Mouse (Mus musculus) hematopoietic stem cell, adult 5-6 weeks (primary cell): Measurements from ENCODE around the gene Tbc1d25. TPM values are rescaled to one million over a fixed set of nuclear protein-coding genes. Genes with fewer than 3 reads are reported as not detected.

ENCODE experiments used
- ATAC-seq, 2 experiments: fragments of 125-278 bp in 1 of 2; replicated peaks in 1 of 2; 2 replicates each; pipeline ENCODE4 v1.8.0; 2016 to 2017; ENCODE audit warnings: inconsistent platforms in 2 of 2, mild to moderate bottlenecking in 2 of 2, moderate number of reproducible peaks in 2 of 2, low read depth in 1 of 2, moderate TSS enrichment in 1 of 2; ENCODE audit not compliant: low FRiP score in 2 of 2, poor library complexity in 2 of 2, severe bottlenecking in 2 of 2, insufficient read depth in 1 of 2, low TSS enrichment in 1 of 2
- total RNA-seq: library from RNA; stranded (forward); fragments of 172-1452, 232-1000 nt; gene quantifications from 2 replicates; pipeline ENCODE4 v1.2.3, GENCODE M21; 2017

Gene Tbc1d25
- total RNA-seq, result 7.8 and 8.2 TPM in 2 replicates

DNA sequence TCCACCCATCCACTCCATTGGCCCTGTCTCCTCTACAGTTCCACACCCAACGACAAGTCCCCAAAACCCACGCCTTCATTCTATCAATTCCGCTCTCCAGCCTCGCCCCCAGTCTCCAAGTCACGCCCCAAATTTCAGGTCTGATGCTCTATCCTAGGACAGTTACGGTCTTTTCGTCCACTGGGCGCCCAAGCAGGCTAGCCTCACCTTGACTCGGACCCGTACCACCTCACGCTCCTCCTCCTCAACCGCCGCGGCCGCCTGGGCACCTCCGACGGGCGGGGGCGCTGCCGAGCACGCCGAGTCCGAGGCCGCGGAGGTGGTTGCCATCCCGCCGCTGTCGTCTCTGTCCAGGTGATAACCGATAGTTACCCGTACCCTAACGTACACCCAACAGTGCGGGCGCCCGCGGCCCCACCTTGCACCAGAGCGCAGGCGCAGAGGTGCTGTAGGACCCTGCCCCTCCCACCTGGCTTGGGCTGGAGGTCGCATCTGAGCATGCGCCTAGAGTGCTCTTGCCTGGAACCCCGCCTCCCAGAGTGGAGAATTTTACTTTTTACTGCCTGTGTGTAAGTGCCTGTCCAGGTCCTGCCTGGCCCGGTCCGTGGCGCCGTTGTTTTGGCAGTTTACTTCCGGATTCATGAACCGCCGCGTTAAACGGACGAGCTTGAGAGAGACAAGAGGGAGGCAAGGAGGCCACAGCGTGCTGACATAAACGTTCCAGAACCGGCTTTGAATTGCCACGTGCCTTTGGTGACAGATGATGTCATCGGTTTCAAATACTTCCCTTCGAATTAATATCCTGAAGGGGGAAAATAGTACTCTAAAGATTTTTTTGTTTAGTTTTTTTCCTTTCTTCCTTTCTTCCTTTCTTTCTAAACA is at the start of gene Tbc1d25:
Gene Tbc1d25, minus strand, starts transcription at position 678 of the 882 bp plus-strand sequence.
- peak; percentile 83 to 93 for ATAC-seq

DNA sequence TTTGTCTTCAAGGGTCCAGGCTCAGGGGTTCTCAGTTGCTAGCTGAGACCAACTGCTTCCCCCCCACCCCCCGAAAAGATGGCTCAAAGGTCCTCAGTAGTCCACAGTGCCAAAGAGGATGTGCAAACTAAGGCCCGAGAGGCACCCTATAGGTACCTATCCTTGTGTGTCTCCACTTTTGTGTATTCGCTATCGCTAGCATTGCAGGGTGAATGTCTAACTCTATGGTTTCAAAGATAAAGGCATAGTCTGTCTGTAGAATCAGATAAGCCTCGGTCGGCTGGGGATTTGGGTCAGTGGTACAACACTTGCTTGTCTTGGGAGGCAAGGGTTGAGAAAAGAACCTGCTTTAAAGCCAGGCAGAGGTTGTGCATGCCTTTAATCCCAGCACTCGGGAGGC is 47.5 kb upstream of the Tbc1d25 start:
- no peak for ATAC-seq

DNA sequence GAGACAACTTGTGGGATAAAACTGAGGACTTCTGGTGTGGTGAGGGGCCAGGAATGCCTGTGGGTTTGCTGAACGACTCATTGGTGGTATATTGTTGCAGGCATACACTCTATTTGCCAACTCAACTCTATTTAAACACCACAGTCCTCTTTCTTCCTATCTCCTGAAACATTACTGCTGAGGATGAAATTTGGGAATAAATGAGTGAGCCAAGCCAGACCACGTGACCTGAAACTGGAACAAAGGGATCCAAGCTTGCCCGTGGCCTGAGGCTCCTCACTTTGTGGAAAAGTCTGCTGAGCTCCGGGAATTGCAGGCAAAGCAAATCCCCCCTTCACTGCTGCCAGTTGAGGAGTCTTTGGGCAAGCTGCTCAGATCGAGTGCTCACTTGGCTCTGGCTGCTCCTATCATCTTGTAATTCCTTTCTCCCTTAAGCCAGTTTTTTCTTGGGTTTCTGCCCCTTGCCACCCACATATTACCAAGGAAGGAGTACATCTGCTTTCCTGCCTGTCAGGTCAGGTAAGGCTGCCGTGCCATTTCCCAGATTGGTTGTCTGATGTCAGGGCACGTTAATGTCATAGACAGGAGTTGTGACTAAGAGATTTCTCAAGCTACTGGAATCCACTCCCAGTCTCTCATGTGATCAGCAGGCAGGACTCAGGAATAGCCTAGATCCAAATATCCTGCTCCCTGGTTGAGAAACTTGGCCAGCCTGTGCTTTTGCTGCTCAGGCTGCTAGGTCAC is 46.9 kb upstream of the Tbc1d25 start:
- no peak for ATAC-seq

DNA sequence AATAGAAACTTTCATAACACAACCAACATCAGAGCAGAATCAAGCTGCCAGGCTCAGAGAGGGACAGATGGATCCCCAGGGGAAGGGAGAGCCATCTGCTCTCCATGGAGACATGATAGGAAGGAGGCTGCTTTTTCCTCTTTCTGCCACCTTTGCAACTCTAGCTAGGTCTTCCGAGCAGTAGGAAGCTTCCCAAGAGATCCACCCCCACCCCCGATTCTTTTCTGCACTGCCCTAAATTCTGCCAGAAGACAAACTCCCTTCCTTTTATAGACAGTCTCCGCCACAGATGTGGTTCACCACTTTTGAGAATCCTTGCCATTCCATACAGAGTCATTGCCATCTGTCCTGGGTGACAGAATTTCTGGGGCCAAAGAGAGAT is 46.3 kb upstream of the Tbc1d25 start:
- ATAC-seq, result no peak

DNA sequence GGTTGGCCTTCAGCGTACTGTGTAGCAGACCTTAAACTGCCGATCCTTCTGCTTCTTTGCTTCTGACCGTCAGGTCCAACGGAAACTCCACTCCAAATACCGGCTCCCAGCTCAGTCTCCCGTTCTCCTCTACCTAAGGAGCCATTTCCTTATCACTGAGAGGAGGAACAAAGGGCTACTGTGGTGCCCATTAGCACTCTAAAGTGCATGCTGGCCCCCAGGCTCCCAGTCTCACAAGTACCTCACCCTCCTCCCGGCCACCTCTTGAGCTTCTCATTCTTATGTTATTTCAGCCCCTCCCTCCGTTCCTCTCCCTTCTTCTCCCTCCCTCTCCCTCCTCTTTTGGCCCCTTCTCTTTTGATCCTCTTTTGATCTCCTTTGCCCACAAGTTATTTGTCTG is 43.7 kb upstream of the Tbc1d25 start:
- no peak for ATAC-seq

DNA sequence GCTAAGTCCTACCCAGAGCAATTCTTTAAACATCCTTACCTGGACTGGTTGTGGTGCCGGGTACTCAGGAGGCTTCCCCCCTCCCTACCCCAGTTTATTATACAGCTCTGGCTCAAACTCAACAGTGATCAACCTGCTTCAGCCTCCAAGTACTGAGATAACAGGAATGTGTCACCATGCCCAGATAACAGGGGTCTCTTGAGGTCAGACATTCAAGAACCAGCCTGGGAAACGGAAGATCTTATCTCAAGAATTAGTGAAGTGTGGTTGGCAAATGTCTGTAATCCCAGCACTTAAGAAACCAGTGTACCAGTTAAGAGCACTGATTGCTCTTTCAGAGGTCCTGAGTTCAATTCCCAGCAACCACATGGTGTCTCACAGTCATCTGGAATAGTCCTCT is 42.1 kb upstream of the Tbc1d25 start:
- no peak for ATAC-seq

DNA sequence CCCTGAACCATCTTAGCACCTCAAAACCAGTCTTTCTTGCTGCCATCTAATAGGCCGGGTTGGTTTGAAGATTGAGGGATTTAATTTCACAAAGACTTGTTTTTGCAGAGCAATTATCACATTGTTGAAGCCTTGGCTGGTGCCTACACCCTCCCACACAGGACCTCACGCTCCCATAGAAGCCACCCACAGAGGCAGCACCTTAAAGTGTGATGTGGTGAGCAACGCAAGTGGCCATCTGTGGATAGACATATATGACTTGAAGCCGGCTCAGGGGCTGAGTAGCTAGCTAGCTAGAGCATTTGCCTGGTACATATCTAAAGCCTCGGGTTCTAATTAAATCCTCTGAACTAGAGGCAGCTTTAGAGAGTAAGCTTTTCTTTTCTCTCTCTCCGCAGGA is 41.4 kb upstream of the Tbc1d25 start:
- no peak for ATAC-seq

DNA sequence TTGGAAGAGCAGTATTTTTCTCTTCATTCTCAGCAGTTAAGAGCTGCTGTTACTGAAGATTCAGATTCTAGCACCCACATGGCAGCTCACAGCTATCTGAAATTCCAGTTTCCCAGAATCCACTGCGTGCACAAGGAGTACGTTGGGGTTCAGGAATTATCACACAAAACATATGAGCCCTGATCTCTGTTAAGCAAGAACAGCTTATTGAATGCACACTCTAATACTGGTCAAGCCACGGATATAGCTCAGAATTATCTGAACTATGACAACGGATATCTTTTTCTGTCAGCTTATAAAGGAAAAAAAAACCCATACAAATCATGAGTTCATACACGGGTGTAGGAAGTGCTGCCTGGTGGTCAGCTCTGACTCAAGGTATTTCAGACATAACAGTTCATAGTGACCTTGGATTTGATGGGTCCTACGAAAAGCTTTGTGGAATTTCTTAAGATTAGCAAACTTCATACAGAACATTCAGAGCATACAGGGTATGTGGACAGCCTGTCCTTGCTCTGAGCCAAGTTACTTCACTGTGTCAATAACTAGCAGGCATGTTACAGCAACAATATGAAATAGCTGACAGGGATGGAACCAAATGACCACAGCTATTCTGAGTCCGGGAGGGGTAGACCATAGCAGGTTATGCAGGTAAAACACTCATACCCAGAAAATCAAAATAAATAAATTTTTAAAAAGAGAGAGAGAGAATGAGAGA is 35.7 kb upstream of the Tbc1d25 start:
- ATAC-seq, result no peak

DNA sequence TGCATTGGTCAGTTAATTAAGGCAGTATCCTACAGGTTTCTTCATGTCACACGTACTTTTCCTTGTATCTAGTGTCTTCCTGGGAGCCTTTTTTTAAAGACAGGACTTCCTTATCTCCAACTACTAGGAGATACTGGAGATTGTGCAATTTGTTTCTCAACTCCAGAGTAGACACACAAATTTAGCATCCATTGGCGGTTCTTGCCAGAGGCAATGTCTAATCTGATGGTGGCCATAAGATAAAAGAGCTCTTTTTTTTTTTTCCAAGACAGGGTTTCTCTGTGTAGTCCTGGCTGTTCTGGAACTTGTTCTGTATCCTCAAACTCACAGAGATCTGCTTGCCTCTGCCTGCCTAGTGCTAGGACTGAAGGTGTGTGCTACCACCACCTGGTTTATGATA is 33.7 kb upstream of the Tbc1d25 start:
- no peak for ATAC-seq

DNA sequence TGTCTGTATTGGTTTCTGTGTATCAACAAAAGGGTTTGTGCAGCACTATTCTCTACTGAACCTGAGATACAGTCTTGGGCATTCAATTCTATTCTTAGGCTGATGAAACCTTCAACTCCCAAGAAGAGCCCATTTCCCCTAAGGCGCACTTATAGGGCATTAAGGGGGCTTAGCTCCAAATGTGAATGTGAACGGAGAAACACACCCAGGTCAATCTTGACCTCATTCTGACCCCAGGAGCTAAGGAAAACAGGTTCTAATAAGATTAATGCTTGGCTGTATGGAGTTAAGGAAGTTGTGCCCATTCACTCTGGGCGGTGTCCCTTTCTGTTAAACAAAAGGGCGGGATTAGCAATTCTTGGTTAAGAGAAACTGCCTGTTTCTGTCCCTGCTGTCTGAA is 31.2 kb upstream of the Tbc1d25 start:
- ATAC-seq, result no peak

DNA sequence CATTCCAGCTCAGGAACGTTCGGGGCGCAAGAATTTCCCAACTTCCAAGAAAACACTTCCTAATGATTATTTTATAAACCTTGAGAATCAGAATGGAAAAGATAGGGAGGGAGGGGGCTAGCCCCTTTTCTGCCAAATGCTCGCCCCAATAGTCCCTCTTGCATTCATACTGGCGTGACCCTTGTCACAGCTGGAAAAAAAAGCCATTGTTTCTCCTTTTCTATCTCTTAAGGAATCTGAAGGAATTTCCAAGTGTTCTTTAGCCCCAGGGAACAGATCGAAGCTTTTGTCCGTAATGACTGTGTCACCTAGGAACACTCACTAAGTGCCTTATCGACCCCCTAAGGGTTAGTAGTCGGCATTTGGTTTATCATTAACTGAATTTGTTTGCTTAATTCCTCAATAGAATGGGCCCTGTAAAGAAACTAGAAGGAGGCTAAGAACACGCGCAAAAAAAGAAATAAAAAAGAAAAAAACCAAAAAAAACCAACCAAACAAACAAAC is 30.8 kb upstream of the Tbc1d25 start:
- no peak for ATAC-seq

DNA sequence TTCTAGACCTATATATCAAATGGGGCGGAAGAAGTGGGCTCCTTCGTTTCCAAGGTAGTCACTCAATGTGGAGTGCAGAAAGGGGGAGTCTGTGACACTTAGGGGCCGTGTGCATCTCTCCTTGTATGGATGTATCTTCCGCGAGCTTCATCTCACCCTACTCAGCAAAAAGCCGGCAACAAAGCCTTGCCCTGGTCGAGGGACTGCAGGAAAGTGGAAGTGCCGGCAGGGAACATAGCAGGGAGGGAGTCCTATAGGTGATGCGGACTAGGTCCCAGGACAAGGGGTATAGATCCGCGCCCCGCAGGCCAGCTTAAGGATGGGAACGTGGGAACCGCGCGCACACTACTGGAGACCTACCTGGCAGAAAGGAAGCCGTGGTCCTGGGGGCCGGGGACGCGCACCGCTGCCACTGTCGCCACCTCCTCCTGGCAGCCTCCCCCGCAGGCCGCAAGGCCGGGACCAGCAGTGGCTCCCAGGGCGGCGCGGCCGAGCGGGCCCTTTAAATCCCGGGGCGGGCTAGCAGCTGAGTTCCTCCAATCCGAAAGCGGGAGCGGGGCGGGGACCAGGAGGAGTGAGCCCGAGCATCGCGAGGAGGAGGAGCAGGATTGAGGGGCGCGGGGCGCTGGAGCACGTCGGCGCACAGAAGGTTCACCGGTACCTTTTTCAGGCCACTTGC is 30.2 kb upstream of the Tbc1d25 start, which contains the start of gene Porcn:
Gene Porcn, minus strand, starts transcription at position 511 of the 679 bp plus-strand sequence.
- ATAC-seq, result peak; percentile 75 to 84; a peak in 3 of 4 replicates

DNA sequence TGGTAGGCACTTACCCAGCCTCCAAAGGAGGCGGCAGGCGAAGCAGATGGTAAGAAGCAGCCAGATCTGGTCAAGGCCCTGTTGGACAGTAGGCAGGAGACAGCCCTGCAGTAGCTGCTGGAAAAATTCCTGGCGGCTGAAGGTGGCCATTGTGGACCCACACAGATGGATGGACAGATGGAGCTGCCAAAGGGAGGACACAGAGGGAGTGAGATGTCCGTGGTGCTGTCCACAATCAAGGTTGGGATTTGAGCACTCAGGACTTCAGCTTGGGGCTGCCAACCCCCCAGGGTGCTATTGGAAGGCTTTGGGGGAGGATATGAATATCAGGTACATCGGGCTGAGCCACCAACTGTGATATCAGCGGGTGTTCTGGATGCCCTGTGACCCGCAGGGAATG is 29.6 kb upstream of the Tbc1d25 start:
- ATAC-seq, result no peak

DNA sequence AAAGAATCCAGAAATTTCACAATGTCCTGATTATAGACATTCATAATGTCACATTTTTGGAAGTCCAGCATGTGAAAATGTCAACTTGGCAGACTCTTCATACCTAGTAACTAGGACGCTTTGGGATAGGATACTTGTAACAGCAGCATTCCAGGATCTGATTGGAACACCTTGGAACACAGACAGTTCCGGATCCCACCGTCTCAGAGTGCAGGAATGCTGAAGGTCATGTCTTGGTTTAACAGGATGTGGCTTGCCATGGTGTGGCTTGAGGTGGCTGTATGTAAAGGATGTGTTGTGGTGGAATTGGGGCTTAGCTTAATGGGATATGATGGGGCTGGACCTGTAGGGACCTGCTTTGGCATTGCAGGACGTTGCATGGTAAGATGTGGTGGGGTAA is 29.1 kb upstream of the Tbc1d25 start:
- ATAC-seq, result no peak

DNA sequence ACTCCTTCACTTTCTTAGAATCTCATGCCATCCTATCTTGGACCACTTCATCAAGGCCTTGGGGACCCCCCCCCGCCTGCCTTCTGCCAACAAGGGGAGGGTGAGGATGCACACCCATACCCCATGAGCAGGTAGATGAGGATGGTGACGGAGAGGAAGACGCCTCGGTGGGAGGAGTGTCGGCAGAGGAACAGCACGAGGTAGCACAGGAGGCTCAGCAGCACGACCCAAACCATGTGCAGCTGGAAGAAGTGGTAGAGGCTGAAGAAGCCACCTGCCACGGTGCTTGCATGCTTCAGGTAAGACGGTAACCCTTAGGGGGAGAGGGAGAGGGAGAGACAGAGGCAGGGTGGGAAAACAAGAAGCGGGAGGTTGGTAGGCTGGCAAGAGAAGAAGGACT is 28.1 kb upstream of the Tbc1d25 start:
- ATAC-seq, result no peak

DNA sequence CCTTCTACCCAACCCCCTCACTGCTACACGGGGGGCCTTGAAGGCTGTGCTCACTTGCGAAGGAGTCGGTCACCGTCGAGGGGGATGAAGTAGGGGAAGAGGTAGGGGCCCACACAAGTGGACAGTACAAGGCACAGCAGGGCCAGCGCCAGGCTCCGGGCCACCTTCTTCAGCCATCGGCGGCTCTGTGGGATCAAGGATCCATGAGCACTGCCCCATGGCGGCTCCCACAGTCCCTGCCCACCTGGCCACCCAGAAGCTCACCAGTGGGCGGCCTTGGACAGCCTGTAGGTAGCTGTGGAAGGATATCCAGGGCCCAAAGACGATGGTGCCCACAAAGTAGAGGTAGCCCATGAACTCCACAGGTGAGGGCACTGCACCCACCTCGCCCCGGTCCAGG is 27.1 kb upstream of the Tbc1d25 start:
- no peak for ATAC-seq

DNA sequence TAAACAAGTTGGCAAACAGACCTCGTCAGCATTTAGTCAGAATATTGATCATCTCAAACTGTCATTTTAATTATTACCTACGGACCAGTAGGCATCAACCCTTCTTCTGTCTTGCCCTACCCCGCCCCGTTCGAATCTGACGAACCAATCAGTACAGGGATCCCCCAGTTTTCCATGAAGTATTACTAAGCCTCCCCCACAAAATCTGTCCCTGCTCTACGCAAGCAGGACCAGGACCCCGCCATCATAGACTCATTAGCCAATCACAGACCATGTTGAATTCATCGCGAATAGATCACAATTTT is 17.4 kb upstream of the Tbc1d25 start, which contains the start of gene Ebp:
Gene Ebp, minus strand, starts transcription at position 94 of the 305 bp plus-strand sequence.
- ATAC-seq, result peak in 1 of 2 experiments; percentile 34; a peak in 1 of 4 replicates
